Mouse (Mus musculus) forebrain, embryonic 16.5 days (tissue): ENCODE measurements at regions not wholly inside any gene's neighbourhood (a gene's known extent, or its start where the extent isn't known, plus 50 kb on each side); places are given as distances from the start of the nearest gene placed in this dataset.
"Not testable (repeated sequence)": the region's sequence is repeated elsewhere in the genome, so short reads cannot be mapped to it uniquely, and the experiment has no call there.

Experiments used
- ATAC-seq: fragments of 200-750 bp; cut with Nextera tagmentation; 2 replicates; pipeline ENCODE4 v1.8.0; 2017; ENCODE audit warnings: mild to moderate bottlenecking, moderate library complexity
- H3K27ac ChIP-seq: fragments of 300-500 bp; sonication (generic); 2 replicates; pipeline ENCODE4 v1.5.1; 2014; ENCODE audit warnings: low read length, control low read depth
- H3K27me3 ChIP-seq: fragments of 300-500 bp; sonication (generic); replicated peaks from 2 replicates; pipeline ENCODE4 v1.6.1; 2014; ENCODE audit warnings: low read length; ENCODE audit not compliant: control insufficient read depth, insufficient read depth
- H3K36me3 ChIP-seq: fragments of 300-500 bp; sonication (generic); 2 replicates; pipeline ENCODE4 v1.6.1; 2014; ENCODE audit not compliant: control insufficient read depth, insufficient read depth
- H3K4me1 ChIP-seq: fragments of 300-500 bp; sonication (generic); replicated peaks from 2 replicates; pipeline ENCODE4 v1.6.1; 2014; ENCODE audit warnings: low read length; ENCODE audit not compliant: control insufficient read depth, insufficient read depth
- H3K4me2 ChIP-seq: fragments of 300-500 bp; sonication (generic); 2 replicates; pipeline ENCODE4 v1.6.1; 2014; ENCODE audit warnings: mild to moderate bottlenecking, low read length, control low read depth
- H3K4me3 ChIP-seq: fragments of 300-500 bp; sonication (generic); replicated peaks from 2 replicates; pipeline ENCODE4 v1.5.1; 2014; ENCODE audit warnings: mild to moderate bottlenecking, low read length, control low read depth
- H3K9ac ChIP-seq: fragments of 300-500 bp; sonication (generic); replicated peaks from 2 replicates; pipeline ENCODE4 v1.6.1; 2014; ENCODE audit warnings: low read depth, low read length, control low read depth
- H3K9me3 ChIP-seq: fragments of 300-500 bp; sonication (generic); 2 replicates; pipeline ENCODE4 v1.6.1; 2016; ENCODE audit warnings: low read length; ENCODE audit not compliant: control insufficient read depth
- WGBS: fragments of 180-500 bp; shearing (Covaris S2); extraction: QIAGEN DNeasy Blood & Tissue Kit; methylation state at CpG from one replicate; pipeline ENCODE4 v1.1.7; 2014; 5-methylcytosine and 5-hydroxymethylcytosine counted together

GRCm38 (mm10) chr10:111599297-111600250, 93.5 kb downstream of the Phlda1 start:
- no peak for ATAC-seq
- Histone ChIP-seq H3K27me3 (no peaks in the 10 kb centered on the region), H3K9me3 (no peaks in the 10 kb centered on the region), H3K4me3 (no peak overlapping the region), H3K4me1 (peaks cover 10% of the 10 kb centered on the region; the same call in 1 of the 2 replicates), H3K27ac (no peak overlapping the region), H3K36me3 (no peaks in the 10 kb centered on the region), H3K4me2 (no peak overlapping the region), H3K9ac (no peak overlapping the region)
- WGBS, result 63% methylated on average over 10 of the region's 10 CpGs

GRCm38 (mm10) chr10:111600251-111600620, 94.2 kb downstream of the Phlda1 start:
- ATAC-seq, result no peak
- peaks cover 10% of the 10 kb centered on the region; the same call in 1 of the 2 replicates for H3K4me1 ChIP-seq
- H3K27ac ChIP-seq, result no peak overlapping the region
- H3K9me3 ChIP-seq, result no peaks in the 10 kb centered on the region
- H3K36me3 ChIP-seq, result no peaks in the 10 kb centered on the region
- no peak overlapping the region for H3K9ac ChIP-seq
- no peak overlapping the region for H3K4me3 ChIP-seq
- no peak overlapping the region for H3K4me2 ChIP-seq
- WGBS, result 71% methylated on average over 2 of the region's 2 CpGs
- no peaks in the 10 kb centered on the region for H3K27me3 ChIP-seq

GRCm38 (mm10) chr10:111600677-111601099, 94.6 kb downstream of the Phlda1 start:
- Histone ChIP-seq H3K4me1 (peaks cover 10% of the 10 kb centered on the region; the same call in 1 of the 2 replicates), H3K4me3 (no peak overlapping the region), H3K9me3 (no peaks in the 10 kb centered on the region), H3K4me2 (no peak overlapping the region), H3K27ac (no peak overlapping the region), H3K27me3 (no peaks in the 10 kb centered on the region), H3K36me3 (no peaks in the 10 kb centered on the region), H3K9ac (no peak overlapping the region)
- 12% methylated on average over 2 of the region's 2 CpGs for WGBS
- ATAC-seq, result peak; percentile 72

- H3K9ac ChIP-seq, result no peak overlapping the region
- ATAC-seq, result no peak
- no peak overlapping the region for H3K4me3 ChIP-seq
- H3K4me1 ChIP-seq, result peaks cover 10% of the 10 kb centered on the region; the same call in 1 of the 2 replicates
- 84% methylated on average over 1 of the region's 1 CpGs for WGBS
- H3K27me3 ChIP-seq, result no peaks in the 10 kb centered on the region
- H3K36me3 ChIP-seq, result no peaks in the 10 kb centered on the region
- H3K4me2 ChIP-seq, result no peak overlapping the region
- H3K9me3 ChIP-seq, result no peaks in the 10 kb centered on the region
- no peak overlapping the region for H3K27ac ChIP-seq
Observed at GRCm38 (mm10) chr10:111603166-111603565, 97.1 kb downstream of the Phlda1 start.

GRCm38 (mm10) chr10:111607381-111607780, 101.3 kb downstream of the Phlda1 start:
- not testable (repeated sequence) for H3K27ac ChIP-seq, H3K4me1 ChIP-seq, ATAC-seq, H3K9me3 ChIP-seq, H3K36me3 ChIP-seq, H3K4me3 ChIP-seq, H3K9ac ChIP-seq, H3K27me3 ChIP-seq, H3K4me2 ChIP-seq
- 76% methylated on average over 2 of the region's 2 CpGs for WGBS

- Histone ChIP-seq H3K36me3 (no peaks in the 10 kb centered on the region), H3K4me1 (no peaks in the 10 kb centered on the region), H3K9me3 (no peaks in the 10 kb centered on the region), H3K27me3 (no peaks in the 10 kb centered on the region), H3K4me2 (no peak overlapping the region), H3K27ac (no peak overlapping the region), H3K4me3 (no peak overlapping the region), H3K9ac (no peak overlapping the region)
- no peak for ATAC-seq
- 66% methylated on average over 9 of the region's 9 CpGs for WGBS
Observed at GRCm38 (mm10) chr10:111608385-111609093, 102.5 kb downstream of the Phlda1 start.

GRCm38 (mm10) chr10:111609889-111610288, 103.8 kb downstream of the Phlda1 start:
- Histone ChIP-seq H3K9ac (no peak overlapping the region), H3K9me3 (no peaks in the 10 kb centered on the region), H3K27me3 (no peaks in the 10 kb centered on the region), H3K4me3 (no peak overlapping the region), H3K27ac (no peak overlapping the region), H3K4me1 (no peaks in the 10 kb centered on the region), H3K4me2 (no peak overlapping the region), H3K36me3 (no peaks in the 10 kb centered on the region)
- WGBS, result 70% methylated on average over 2 of the region's 2 CpGs
- ATAC-seq, result no peak

- Histone ChIP-seq H3K9me3 (no peaks in the 10 kb centered on the region), H3K4me2 (no peak overlapping the region), H3K27me3 (peaks cover 6% of the 10 kb centered on the region), H3K36me3 (no peaks in the 10 kb centered on the region), H3K4me3 (no peak overlapping the region), H3K9ac (no peak overlapping the region), H3K27ac (no peak overlapping the region), H3K4me1 (no peaks in the 10 kb centered on the region)
- no peak for ATAC-seq
- 76% methylated on average over 11 of the region's 11 CpGs for WGBS
Observed at GRCm38 (mm10) chr10:111619627-111620270, 113.7 kb downstream of the Phlda1 start.
